Mouse (Mus musculus) mature B cell (primary cell): ENCODE results near the gene Eri3.

ENCODE experiments used
- in situ Hi-C: fragments of 300-500 bp; cut with MboI; formaldehyde crosslinking; loops from 2 replicates; pipeline ENCODE4 v1.14.3; 2019

The Eri3 gene

GRCm38 (mm10) chr4:117623025-117623424, 72.9 kb downstream of the Eri3 start:
- in situ Hi-C loops: no loop called here

GRCm38 (mm10) chr4:117624660-117625059, 74.5 kb downstream of the Eri3 start:
- in situ Hi-C loops: no loop called here

- in situ Hi-C loops: no loop called here
Observed at GRCm38 (mm10) chr4:117628464-117628863, 78.3 kb downstream of the Eri3 start.

GRCm38 (mm10) chr4:117630053-117630670, 80.0 kb downstream of the Eri3 start:
- in situ Hi-C loops: no loop called here

GRCm38 (mm10) chr4:117633527-117633926, 83.4 kb downstream of the Eri3 start:
- in situ Hi-C loops: no loop called here

GRCm38 (mm10) chr4:117634642-117635041, 84.5 kb downstream of the Eri3 start:
- in situ Hi-C loops: no loop called here

- in situ Hi-C loops: no loop called here
Observed at GRCm38 (mm10) chr4:117636152-117636551, 86.0 kb downstream of the Eri3 start.

- in situ Hi-C loops: no loop called here
Observed at GRCm38 (mm10) chr4:117636891-117637613, 86.9 kb downstream of the Eri3 start.

- in situ Hi-C loops: no loop called here
Observed at GRCm38 (mm10) chr4:117640925-117641703, 90.9 kb downstream of the Eri3 start.

- in situ Hi-C loops: no loop called here
Observed at GRCm38 (mm10) chr4:117641804-117642203, 91.6 kb downstream of the Eri3 start.

GRCm38 (mm10) chr4:117645031-117645435, 94.9 kb downstream of the Eri3 start:
- in situ Hi-C loops: no loop called here

GRCm38 (mm10) chr4:117645859-117646258, 95.7 kb downstream of the Eri3 start:
- in situ Hi-C loops: no loop called here

- in situ Hi-C loops: no loop called here
Observed at GRCm38 (mm10) chr4:117646496-117646895, 96.3 kb downstream of the Eri3 start.

- in situ Hi-C loops: no loop called here
Observed at GRCm38 (mm10) chr4:117646926-117647755, 97.0 kb downstream of the Eri3 start.

GRCm38 (mm10) chr4:117651626-117652101, 101.5 kb downstream of the Eri3 start:
- in situ Hi-C loops: no loop called here

GRCm38 (mm10) chr4:117652727-117653126, 102.6 kb downstream of the Eri3 start:
- in situ Hi-C loops: no loop called here

GRCm38 (mm10) chr4:117654016-117654702, 104.0 kb downstream of the Eri3 start:
- in situ Hi-C loops: no loop called here

GRCm38 (mm10) chr4:117654703-117655499, 104.7 kb downstream of the Eri3 start:
- in situ Hi-C loops: no loop called here

GRCm38 (mm10) chr4:117655500-117655863, 105.3 kb downstream of the Eri3 start:
- in situ Hi-C loops: no loop called here

- in situ Hi-C loops: no loop called here
Observed at GRCm38 (mm10) chr4:117656961-117657360, 106.8 kb downstream of the Eri3 start.
